Mouse (Mus musculus) forebrain, embryonic 16.5 days (tissue): ENCODE results near the gene Topaz1. TPM values are rescaled to one million over a fixed set of nuclear protein-coding genes. Genes with fewer than 3 reads are reported as not detected.

Experiments
- ATAC-seq: fragments of 200-750 bp; cut with Nextera tagmentation; 2 replicates; pipeline ENCODE4 v1.8.0; 2017; ENCODE audit warnings: mild to moderate bottlenecking, moderate library complexity
- H3K27ac ChIP-seq: fragments of 300-500 bp; sonication (generic); 2 replicates; pipeline ENCODE4 v1.5.1; 2014; ENCODE audit warnings: low read length, control low read depth
- H3K27me3 ChIP-seq: fragments of 300-500 bp; sonication (generic); replicated peaks from 2 replicates; pipeline ENCODE4 v1.6.1; 2014; ENCODE audit warnings: low read length; ENCODE audit not compliant: control insufficient read depth, insufficient read depth
- H3K36me3 ChIP-seq: fragments of 300-500 bp; sonication (generic); 2 replicates; pipeline ENCODE4 v1.6.1; 2014; ENCODE audit not compliant: control insufficient read depth, insufficient read depth
- H3K4me1 ChIP-seq: fragments of 300-500 bp; sonication (generic); replicated peaks from 2 replicates; pipeline ENCODE4 v1.6.1; 2014; ENCODE audit warnings: low read length; ENCODE audit not compliant: control insufficient read depth, insufficient read depth
- H3K4me2 ChIP-seq: fragments of 300-500 bp; sonication (generic); 2 replicates; pipeline ENCODE4 v1.6.1; 2014; ENCODE audit warnings: mild to moderate bottlenecking, low read length, control low read depth
- H3K4me3 ChIP-seq: fragments of 300-500 bp; sonication (generic); replicated peaks from 2 replicates; pipeline ENCODE4 v1.5.1; 2014; ENCODE audit warnings: mild to moderate bottlenecking, low read length, control low read depth
- H3K9ac ChIP-seq: fragments of 300-500 bp; sonication (generic); replicated peaks from 2 replicates; pipeline ENCODE4 v1.6.1; 2014; ENCODE audit warnings: low read depth, low read length, control low read depth
- H3K9me3 ChIP-seq: fragments of 300-500 bp; sonication (generic); 2 replicates; pipeline ENCODE4 v1.6.1; 2016; ENCODE audit warnings: low read length; ENCODE audit not compliant: control insufficient read depth
- WGBS: fragments of 180-500 bp; shearing (Covaris S2); extraction: QIAGEN DNeasy Blood & Tissue Kit; methylation state at CpG from one replicate; pipeline ENCODE4 v1.1.7; 2014; 5-methylcytosine and 5-hydroxymethylcytosine counted together
- polyA plus RNA-seq: library from polyadenylated mRNA; unstranded; fragments of >200 nt; fragmentation: Nextera tagmentation; extraction: Ambion mirVana; gene quantifications from 2 replicates; pipeline ENCODE4 v1.2.1, GENCODE M21; 2015

Topaz1 gene
- polyA plus RNA-seq, 1 experiment from 2014 or later: not detected

- H3K27ac ChIP-seq: peak within 1 kb of the TSS; percentile 96
- peak within 1 kb of the TSS; percentile 82 for H3K9ac ChIP-seq
- peaks cover 8% of the 10 kb centered on the region for H3K4me1 ChIP-seq
- no peaks in the 10 kb centered on the region for H3K36me3 ChIP-seq
- peak; percentile 99 for ATAC-seq
- peak within 1 kb of the TSS; percentile 79 for H3K4me2 ChIP-seq
- H3K4me3 ChIP-seq: peak within 1 kb of the TSS; percentile 82
- H3K9me3 ChIP-seq: no peaks in the 10 kb centered on the region
- 0 out of 2 replicates have a peak, but pooled peaks cover under 1% of the 10 kb centered on the region for H3K27me3 ChIP-seq
- WGBS: 7% methylated on average over 41 of the region's 42 CpGs
These were observed 58.1 kb downstream of the Topaz1 start, which contains the start of gene Tcaim for GRCm38 (mm10) chr9:122805053-122805844. Gene Tcaim, plus strand, starts transcription at chr9:122805539.

GRCm38 (mm10) chr9:122805845-122806341, 58.7 kb downstream of the Topaz1 start:
- WGBS: 10% methylated on average over 10 of the region's 10 CpGs
- peak overlapping the region; percentile 82 for H3K4me3 ChIP-seq
- no peaks in the 10 kb centered on the region for H3K27me3 ChIP-seq
- H3K27ac ChIP-seq: peak overlapping the region; percentile 96
- H3K4me2 ChIP-seq: peak overlapping the region; percentile 79
- ATAC-seq: no peak
- H3K9ac ChIP-seq: peak overlapping the region; percentile 82
- H3K9me3 ChIP-seq: no peaks in the 10 kb centered on the region
- H3K4me1 ChIP-seq: peaks cover 8% of the 10 kb centered on the region
- H3K36me3 ChIP-seq: no peaks in the 10 kb centered on the region

- ATAC-seq: no peak
- no peaks in the 10 kb centered on the region for H3K36me3 ChIP-seq
- H3K4me1 ChIP-seq: peaks cover 8% of the 10 kb centered on the region
- WGBS: 98% methylated on average over 2 of the region's 2 CpGs
- H3K4me3 ChIP-seq: no peak overlapping the region
- no peak overlapping the region for H3K4me2 ChIP-seq
- H3K9me3 ChIP-seq: no peaks in the 10 kb centered on the region
- H3K27me3 ChIP-seq: no peaks in the 10 kb centered on the region
- no peak overlapping the region for H3K9ac ChIP-seq
- H3K27ac ChIP-seq: no peak overlapping the region
These were observed 60.0 kb downstream of the Topaz1 start for GRCm38 (mm10) chr9:122807186-122807585.

- H3K4me3 ChIP-seq: no peak overlapping the region
- no peak for ATAC-seq
- H3K4me1 ChIP-seq: peaks cover 8% of the 10 kb centered on the region
- no peak overlapping the region for H3K9ac ChIP-seq
- no peaks in the 10 kb centered on the region for H3K9me3 ChIP-seq
- 90% methylated on average over 3 of the region's 3 CpGs for WGBS
- no peaks in the 10 kb centered on the region for H3K27me3 ChIP-seq
- H3K27ac ChIP-seq: no peak overlapping the region
- H3K36me3 ChIP-seq: no peaks in the 10 kb centered on the region
- H3K4me2 ChIP-seq: no peak overlapping the region
These were observed 63.1 kb downstream of the Topaz1 start for GRCm38 (mm10) chr9:122810212-122810611.

GRCm38 (mm10) chr9:122812386-122812785, 65.2 kb downstream of the Topaz1 start:
- 87% methylated on average over 5 of the region's 5 CpGs for WGBS
- H3K27me3 ChIP-seq: no peaks in the 10 kb centered on the region
- H3K9ac ChIP-seq: no peak overlapping the region
- H3K4me2 ChIP-seq: no peak overlapping the region
- ATAC-seq: no peak
- H3K27ac ChIP-seq: no peak overlapping the region
- H3K9me3 ChIP-seq: no peaks in the 10 kb centered on the region
- no peaks in the 10 kb centered on the region for H3K36me3 ChIP-seq
- no peaks in the 10 kb centered on the region for H3K4me1 ChIP-seq
- no peak overlapping the region for H3K4me3 ChIP-seq

- Histone ChIP-seq H3K4me3 (no peak overlapping the region), H3K27me3 (no peaks in the 10 kb centered on the region), H3K9ac (no peak overlapping the region), H3K36me3 (no peaks in the 10 kb centered on the region), H3K4me2 (no peak overlapping the region), H3K9me3 (no peaks in the 10 kb centered on the region), H3K4me1 (no peaks in the 10 kb centered on the region), H3K27ac (no peak overlapping the region)
- ATAC-seq: no peak
- 100% methylated on average over 2 of the region's 2 CpGs for WGBS
These were observed 67.6 kb downstream of the Topaz1 start for GRCm38 (mm10) chr9:122814775-122815174.

GRCm38 (mm10) chr9:122815239-122815851, 68.2 kb downstream of the Topaz1 start:
- H3K9ac ChIP-seq: no peak overlapping the region
- H3K9me3 ChIP-seq: no peaks in the 10 kb centered on the region
- H3K4me1 ChIP-seq: no peaks in the 10 kb centered on the region
- no peaks in the 10 kb centered on the region for H3K27me3 ChIP-seq
- H3K4me3 ChIP-seq: no peak overlapping the region
- no peak overlapping the region for H3K4me2 ChIP-seq
- no peak overlapping the region for H3K27ac ChIP-seq
- WGBS: 82% methylated on average over 4 of the region's 4 CpGs
- ATAC-seq: no peak
- peaks cover 2% of the 10 kb centered on the region; the same call in 1 of the 2 replicates for H3K36me3 ChIP-seq

- no peaks in the 10 kb centered on the region for H3K9me3 ChIP-seq
- 91% methylated on average over 5 of the region's 5 CpGs for WGBS
- H3K4me1 ChIP-seq: no peaks in the 10 kb centered on the region
- H3K9ac ChIP-seq: no peak overlapping the region
- no peak overlapping the region for H3K4me2 ChIP-seq
- no peak for ATAC-seq
- H3K27ac ChIP-seq: no peak overlapping the region
- H3K27me3 ChIP-seq: no peaks in the 10 kb centered on the region
- peaks cover 20% of the 10 kb centered on the region for H3K36me3 ChIP-seq
- no peak overlapping the region for H3K4me3 ChIP-seq
These were observed 76.3 kb downstream of the Topaz1 start for GRCm38 (mm10) chr9:122823374-122824017.

- Histone ChIP-seq H3K27ac (no peak overlapping the region), H3K36me3 (peaks cover 20% of the 10 kb centered on the region), H3K9me3 (no peaks in the 10 kb centered on the region), H3K4me1 (no peaks in the 10 kb centered on the region), H3K4me2 (no peak overlapping the region), H3K27me3 (no peaks in the 10 kb centered on the region), H3K4me3 (no peak overlapping the region), H3K9ac (no peak overlapping the region)
- ATAC-seq: no peak
- WGBS: 96% methylated on average over 4 of the region's 4 CpGs
These were observed 79.6 kb downstream of the Topaz1 start for GRCm38 (mm10) chr9:122826743-122827142.
